Mouse (Mus musculus): ENCODE data around the gene B3gntl1.

- TF ChIP-seq CTCF (IDR thresholded peaks at IDR 0.05; ENCODE audit: low read depth, low read length) = no peak
- TF ChIP-seq TAL1 (conservative IDR thresholded peaks at IDR 0.05; ENCODE audit: low read depth, low read length) = no peak
- no peak for TF ChIP-seq POLR2AphosphoS5 (IDR thresholded peaks at IDR 0.05; ENCODE audit: insufficient replicate concordance, low read depth, low read length)
- no peak for TF ChIP-seq GATA2 (IDR thresholded peaks at IDR 0.05; ENCODE audit: borderline replicate concordance, low read depth, low read length)
- TF ChIP-seq GATA1 (IDR thresholded peaks at IDR 0.05; ENCODE audit: borderline replicate concordance, low read length) = no peak
These were observed 6.6 kb upstream of the B3gntl1 start for GRCm38 (mm10) chr11:121679581-121679980.

Data from G1E (cell line).